Mouse (Mus musculus) kidney, adult 2 months (tissue): Measurements from ENCODE around the gene Mettl9.

Experiments used
- CTCF ChIP-seq: fragments of 200-500 bp; conservative IDR thresholded peaks from 2 replicates; pipeline ENCODE4 v1.5.1; 2011; ENCODE audit warnings: low read depth, mild to moderate bottlenecking, control low read depth, low read length, moderate library complexity, mixed read lengths; ENCODE audit not compliant: insufficient read depth, insufficient read length
- POLR2A ChIP-seq: fragments of 200-500 bp; IDR thresholded peaks from one replicate; pipeline ENCODE4 v1.6.1; 2011; ENCODE audit warnings: low read depth, low read length, control low read depth

GRCm38 (mm10) chr7:121041989-121042388, 7.7 kb downstream of the Mettl9 start:
- no peak for TF ChIP-seq CTCF
- TF ChIP-seq POLR2A, result no peak
